Mouse (Mus musculus) lung, adult 2 months (tissue): ENCODE measurements around the gene Cby1. TPM values are rescaled to one million over a fixed set of nuclear protein-coding genes. Genes with fewer than 3 reads are reported as not detected.

Experiments used
- DNase-seq: peaks from one replicate; pipeline ENCODE4 v3.0.0; 2022
- H3K4me1 ChIP-seq: fragments of 200-500 bp; 2 replicates; pipeline ENCODE4 v1.6.1; 2011; ENCODE audit warnings: low read length; ENCODE audit not compliant: control insufficient read depth, insufficient read depth
- H3K4me3 ChIP-seq: fragments of 200-500 bp; replicated peaks from 2 replicates; pipeline ENCODE3; 2011; ENCODE audit warnings: low read depth, mild to moderate bottlenecking, control low read depth, low read length; ENCODE audit errors: extremely low read depth
- CTCF ChIP-seq: fragments of 200-500 bp; IDR thresholded peaks from 2 replicates; pipeline ENCODE4 v1.5.1; 2011; ENCODE audit warnings: mild to moderate bottlenecking, low read length, control low read depth; ENCODE audit not compliant: insufficient read depth
- POLR2A ChIP-seq: fragments of 200-500 bp; IDR thresholded peaks from 2 replicates; pipeline ENCODE4 v1.6.1; 2011; ENCODE audit warnings: low read depth, mild to moderate bottlenecking, control low read depth, low read length, borderline replicate concordance; ENCODE audit errors: extremely low read depth
- WGBS: fragments of 180-500 bp; shearing (Covaris S2); methylation state at CpG from one replicate; pipeline ENCODE4 v1.1.7; 2018; 5-methylcytosine and 5-hydroxymethylcytosine counted together
- polyA plus RNA-seq: library from polyadenylated mRNA; depleted of rRNA; stranded (reverse); fragments of >200 nt; gene quantifications from 2 replicates; pipeline ENCODE4 v1.2.3, GENCODE M21; 2012; rRNA removed

Gene Cby1
- polyA plus RNA-seq: 10.2 and 18.2 TPM in 2 replicates

DNA sequence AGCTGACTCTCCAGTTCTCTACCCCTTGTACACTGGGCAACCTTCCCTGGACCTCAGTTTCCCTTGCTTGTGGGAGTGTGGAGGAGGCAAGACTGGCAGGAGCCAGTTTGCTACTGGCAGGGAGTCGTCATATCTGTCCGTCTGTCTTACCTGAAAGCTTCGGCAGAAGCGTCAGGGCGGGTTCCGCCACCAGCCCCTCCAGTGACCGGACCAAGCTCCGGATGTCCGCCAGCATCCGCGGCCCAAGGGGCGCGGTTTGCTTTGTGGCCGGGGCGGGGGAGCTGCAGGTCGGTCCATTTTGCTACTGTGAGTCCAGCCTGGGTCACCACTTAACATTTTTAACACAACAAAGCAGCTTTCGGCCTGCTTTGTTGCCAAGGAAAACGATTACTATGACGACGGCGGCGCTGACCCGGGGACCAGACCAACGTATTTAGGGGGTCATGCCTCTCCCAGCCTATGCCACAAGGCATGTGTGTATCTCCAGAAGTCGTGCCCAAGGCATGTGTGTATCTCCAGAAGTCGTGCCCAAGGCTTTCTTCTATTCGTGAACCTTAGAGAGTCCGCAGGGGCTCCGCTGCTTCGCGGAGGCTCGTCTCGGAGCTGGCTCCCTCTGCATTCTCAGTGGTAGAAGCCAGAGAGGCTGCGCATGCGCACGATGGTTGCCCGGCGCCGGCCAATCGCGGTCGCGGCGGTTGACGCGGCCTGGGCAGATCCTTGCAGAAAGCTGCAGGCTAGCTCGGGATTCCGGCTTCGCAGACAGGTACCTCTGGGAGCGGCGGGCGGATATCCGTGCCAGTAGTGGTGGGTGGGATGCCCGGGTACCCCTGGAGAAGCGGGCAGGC, at the start of gene Cby1, which contains the start of gene Fam227a:
Gene Cby1 (plus strand): TSS at position 669 of the 845 bp plus-strand sequence.
Gene Fam227a (minus strand): TSS at position 426 of the 845 bp plus-strand sequence.
- DNase-seq: peak; percentile 96
- TF ChIP-seq CTCF: no peak
- TF ChIP-seq POLR2A: peak; percentile 74; the same call in 1 of the 2 replicates
- under 1% methylated on average over 55 of the region's 55 CpGs for WGBS
- peaks cover 3% of the 10 kb centered on the region; the same call in 1 of the 2 replicates for H3K4me1 ChIP-seq
- H3K4me3 ChIP-seq: peak within 1 kb of the TSS; percentile 100

DNA sequence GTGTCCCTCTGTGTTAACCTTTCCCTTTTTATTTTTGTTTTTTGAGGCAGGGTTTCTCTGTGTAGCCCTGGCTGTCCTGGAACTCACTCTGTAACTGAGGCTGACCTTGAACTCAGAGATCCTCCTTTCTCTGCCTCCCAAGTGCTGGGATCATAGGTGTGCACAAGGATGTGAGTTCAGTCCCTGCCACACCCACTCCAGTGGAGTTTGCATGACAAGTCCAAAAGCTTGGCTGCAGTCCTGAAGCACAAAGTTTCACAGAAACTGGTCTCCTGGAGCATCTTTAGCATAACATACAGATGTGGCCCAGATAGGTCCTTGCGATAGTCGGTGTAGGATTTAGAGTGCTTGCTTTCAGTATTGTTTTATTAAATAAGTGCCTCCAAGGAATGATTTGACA, 49.8 kb upstream of the Cby1 start:
- no peak for DNase-seq
- no peaks in the 10 kb centered on the region; the same call in 1 of the 2 replicates for H3K4me1 ChIP-seq
- WGBS: 95% methylated on average over 2 of the region's 2 CpGs
- H3K4me3 ChIP-seq: no peak overlapping the region
- TF ChIP-seq POLR2A (no peak), CTCF (no peak)

DNA sequence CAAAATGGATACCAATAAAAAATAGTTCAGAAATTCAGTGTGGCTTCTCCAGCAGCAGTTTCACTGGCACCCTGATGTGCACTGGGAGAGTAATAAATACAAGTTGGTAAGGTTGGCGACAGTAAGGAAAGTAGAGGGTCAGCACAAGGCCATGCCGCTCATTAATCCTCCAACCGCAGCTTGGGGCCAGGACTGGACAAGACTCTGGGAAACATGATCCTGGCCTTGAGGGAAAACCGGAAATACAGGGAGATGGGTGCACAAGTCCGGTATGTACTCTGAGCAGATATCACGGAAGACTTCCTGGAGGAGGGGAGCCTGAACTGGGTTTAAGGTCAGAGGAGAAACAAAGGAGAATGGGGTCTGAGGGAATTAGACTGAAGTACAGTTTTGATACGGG, 43.5 kb upstream of the Cby1 start:
- DNase-seq: no peak
- H3K4me1 ChIP-seq: no peaks in the 10 kb centered on the region
- WGBS: 79% methylated on average over 7 of the region's 7 CpGs
- no peak overlapping the region for H3K4me3 ChIP-seq
- no peak for TF ChIP-seq POLR2A

- H3K4me1 ChIP-seq: no peaks in the 10 kb centered on the region
- no peak for DNase-seq
- no peak for TF ChIP-seq POLR2A
- WGBS: 83% methylated on average over 5 of the region's 5 CpGs
- H3K4me3 ChIP-seq: no peak overlapping the region
Observed at GRCm38 (mm10) chr15:79616729-79617128, 42.3 kb upstream of the Cby1 start.

- TF ChIP-seq POLR2A: no peak
- no peak for TF ChIP-seq CTCF
- H3K4me3 ChIP-seq: no peak overlapping the region
Observed at GRCm38 (mm10) chr15:79617135-79617534, 41.9 kb upstream of the Cby1 start.

DNA sequence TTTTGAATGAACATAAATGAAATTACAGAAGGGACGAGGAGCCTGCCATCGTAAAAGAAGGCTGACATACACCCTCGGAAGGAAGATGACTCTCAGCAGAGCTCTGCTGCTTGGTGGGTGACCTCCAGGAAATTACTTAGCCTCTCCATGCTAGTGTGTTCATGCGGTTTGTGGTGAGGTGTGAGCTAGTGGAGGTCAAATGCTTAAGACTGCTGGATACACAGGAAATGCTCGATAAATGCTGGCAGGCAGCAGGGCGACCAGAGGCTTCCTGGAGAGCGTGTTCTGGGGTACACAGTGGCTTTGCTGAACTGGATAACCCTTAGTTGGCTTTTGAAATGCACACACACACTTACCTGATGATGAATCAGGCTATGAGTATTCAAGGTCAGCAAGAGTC, 40.5 kb upstream of the Cby1 start:
- 58% methylated on average over 7 of the region's 7 CpGs for WGBS
- Histone ChIP-seq H3K4me3 (no peak overlapping the region), H3K4me1 (no peaks in the 10 kb centered on the region)
- TF ChIP-seq CTCF (no peak), POLR2A (no peak)
- DNase-seq: no peak

More at GRCm38 (mm10) chr15:79617135-79617534, 41.9 kb upstream of the Cby1 start:
- 76% methylated on average over 11 of the region's 11 CpGs for WGBS
- H3K4me1 ChIP-seq: no peaks in the 10 kb centered on the region
- no peak for DNase-seq

DNA sequence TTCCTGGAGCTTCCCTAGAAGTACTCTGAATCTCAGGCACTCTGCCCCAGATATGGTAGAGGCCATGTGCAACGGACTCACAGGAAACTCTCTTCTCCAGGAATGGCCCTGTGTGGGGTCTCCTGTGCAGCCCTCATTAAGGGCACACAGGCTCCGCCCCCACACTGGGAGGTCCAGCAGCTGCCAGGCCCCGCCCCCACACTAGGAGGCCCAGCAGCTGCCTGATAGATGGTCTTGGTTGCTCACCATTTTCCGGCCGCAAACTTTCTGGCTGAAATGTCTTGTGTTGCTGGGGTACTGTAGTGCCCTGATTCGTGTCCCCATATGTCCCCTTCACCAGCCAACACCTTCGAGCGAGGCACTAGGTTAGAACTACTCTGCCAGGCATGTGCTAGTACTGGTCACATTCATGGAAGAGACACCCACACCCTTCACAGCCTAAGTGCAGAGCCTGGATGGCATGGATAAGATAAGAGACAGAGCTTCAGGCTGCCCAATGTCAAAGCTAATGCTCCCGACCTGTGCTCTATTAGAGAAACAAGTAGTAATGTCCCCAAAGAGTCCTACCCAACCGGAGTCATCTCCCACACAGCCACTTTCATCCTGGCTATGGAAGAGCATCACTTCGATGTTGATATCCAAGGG, 39.1 kb upstream of the Cby1 start:
- 80% methylated on average over 11 of the region's 11 CpGs for WGBS

GRCm38 (mm10) chr15:79630471-79630870, 28.5 kb upstream of the Cby1 start:
- no peak overlapping the region for H3K4me3 ChIP-seq
- no peaks in the 10 kb centered on the region for H3K4me1 ChIP-seq
- DNase-seq: no peak
- TF ChIP-seq CTCF (no peak), POLR2A (no peak)
- WGBS: 79% methylated on average over 2 of the region's 2 CpGs

More for the DNA sequence above, 39.1 kb upstream of the Cby1 start:
- TF ChIP-seq POLR2A (no peak), CTCF (no peak)
- H3K4me3 ChIP-seq: no peak overlapping the region
- no peaks in the 10 kb centered on the region for H3K4me1 ChIP-seq
- no peak for DNase-seq

DNA sequence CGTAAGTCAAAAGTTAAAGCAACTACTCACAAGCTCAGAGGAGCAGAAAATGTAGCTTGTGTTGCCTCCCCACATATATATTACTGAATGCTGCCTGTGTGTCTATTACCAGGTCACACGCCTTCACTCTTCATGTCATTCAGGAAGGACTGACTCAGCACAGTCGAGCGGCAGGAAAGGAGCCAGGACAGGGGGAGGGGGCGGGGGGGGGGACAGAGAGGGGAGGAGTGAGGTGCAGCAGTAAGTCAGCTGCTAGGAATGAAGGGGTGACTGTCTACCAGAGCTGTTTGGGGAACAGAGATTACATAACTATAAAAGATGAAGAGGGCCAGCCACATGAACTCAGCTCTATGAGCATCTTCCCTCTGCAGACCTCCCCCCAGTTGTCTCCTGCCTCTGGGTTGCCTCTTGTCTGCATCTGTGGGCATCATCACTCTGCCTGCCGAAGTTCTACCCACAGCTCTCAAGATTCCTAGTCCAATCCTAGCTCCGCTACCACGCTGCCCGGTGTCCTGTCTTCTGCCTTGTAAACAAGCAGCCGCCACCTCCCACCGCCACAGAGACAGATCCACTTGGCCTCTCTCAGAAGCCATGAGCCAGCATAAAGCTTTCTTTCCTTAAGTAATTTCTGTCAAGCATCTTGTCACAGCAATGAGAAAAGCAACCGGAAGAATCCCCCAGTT, 17.7 kb upstream of the Cby1 start:
- TF ChIP-seq CTCF (no peak), POLR2A (no peak)
- Histone ChIP-seq H3K4me3 (no peak overlapping the region), H3K4me1 (no peaks in the 10 kb centered on the region)
- whole genome bisulfite sequencing: 54% methylated on average over 12 of the region's 12 CpGs
- DNase-seq: no peak
